Mouse (Mus musculus) lung, embryonic 14.5 days (tissue): ENCODE data around the gene Immp2l. TPM values are rescaled to one million over a fixed set of nuclear protein-coding genes. Genes with fewer than 3 reads are reported as not detected.

Source experiments
- ATAC-seq: fragments of 200-750 bp; cut with Nextera tagmentation; 2 replicates; pipeline ENCODE4 v1.8.0; 2017; ENCODE audit warnings: mild to moderate bottlenecking, moderate TSS enrichment, moderate library complexity; ENCODE audit not compliant: insufficient read depth
- DNase-seq: peaks from one replicate; pipeline ENCODE4 v3.0.0-alpha.2; 2015
- H3K27ac ChIP-seq: fragments of 300-500 bp; sonication (generic); 2 replicates; pipeline ENCODE4 v1.5.1; 2014; ENCODE audit warnings: low read depth, mild to moderate bottlenecking, moderate library complexity
- H3K27me3 ChIP-seq: fragments of 300-500 bp; sonication (generic); 2 replicates; pipeline ENCODE4 v1.6.1; 2014; ENCODE audit warnings: low read length, control low read depth; ENCODE audit not compliant: insufficient read depth
- H3K36me3 ChIP-seq: fragments of 300-500 bp; sonication (generic); 2 replicates; pipeline ENCODE4 v1.6.1; 2014; ENCODE audit warnings: control low read depth; ENCODE audit not compliant: insufficient read depth
- H3K4me1 ChIP-seq: fragments of 300-500 bp; sonication (generic); 2 replicates; pipeline ENCODE4 v1.6.1; 2014; ENCODE audit warnings: antibody characterized with exemption, control low read depth; ENCODE audit not compliant: insufficient read depth
- H3K4me2 ChIP-seq: fragments of 300-500 bp; sonication (generic); 2 replicates; pipeline ENCODE4 v1.6.1; 2014; ENCODE audit warnings: mild to moderate bottlenecking
- H3K4me3 ChIP-seq: fragments of 300-500 bp; sonication (generic); 2 replicates; pipeline ENCODE4 v1.5.1; 2014; ENCODE audit warnings: low read depth, low read length
- H3K9ac ChIP-seq: fragments of 300-500 bp; sonication (generic); 2 replicates; pipeline ENCODE4 v1.6.1; 2014
- H3K9me3 ChIP-seq: fragments of 300-500 bp; sonication (generic); 2 replicates; pipeline ENCODE4 v1.6.1; 2016; ENCODE audit warnings: low read depth, low read length, control low read depth
- CTCF ChIP-seq: IDR thresholded peaks from 2 replicates; pipeline ENCODE4 v1.5.1; 2016; ENCODE audit warnings: antibody characterized with exemption, low read depth
- WGBS: fragments of 180-500 bp; shearing (Covaris S2); extraction: QIAGEN DNeasy Blood & Tissue Kit; methylation state at CpG from one replicate; pipeline ENCODE4 v1.1.7; 2014; 5-methylcytosine and 5-hydroxymethylcytosine counted together
- polyA plus RNA-seq: library from polyadenylated mRNA; unstranded; fragments of >200 nt; fragmentation: Nextera tagmentation; extraction: Ambion mirVana; gene quantifications from 2 replicates; pipeline ENCODE4 v1.2.1, GENCODE M21; 2014

Gene Immp2l
- polyA plus RNA-seq, 1 experiment from 2014 or later: 12.5 TPM

DNA sequence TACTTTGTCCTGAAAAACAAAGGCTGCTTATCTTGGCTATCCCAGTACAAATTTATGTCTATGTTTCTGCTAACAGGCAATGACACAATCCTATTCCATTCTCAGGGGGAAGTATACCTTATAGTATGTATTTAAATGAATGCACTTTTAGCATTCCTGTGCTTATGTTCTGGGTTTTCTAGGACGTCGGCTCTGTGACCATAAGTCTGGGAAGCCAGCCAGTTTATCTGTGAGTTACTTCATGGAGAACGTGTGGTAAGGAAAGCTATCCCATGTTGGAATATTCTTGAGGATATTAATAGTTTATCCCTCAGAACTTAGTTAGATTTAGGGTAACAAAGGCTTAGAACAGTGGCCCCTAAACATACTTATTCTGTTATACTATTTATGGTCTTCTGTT, 251.5 kb downstream of the Immp2l start:
- Histone ChIP-seq H3K36me3 (no peaks in the 10 kb centered on the region), H3K27ac (no peak overlapping the region), H3K9me3 (no peaks in the 10 kb centered on the region), H3K4me3 (no peak overlapping the region), H3K4me1 (no peaks in the 10 kb centered on the region), H3K27me3 (no peaks in the 10 kb centered on the region), H3K9ac (no peak overlapping the region), H3K4me2 (no peak overlapping the region)
- ATAC-seq (no peak), DNase-seq (peak; percentile 76)
- no peak for TF ChIP-seq CTCF
- WGBS: 21% methylated on average over 3 of the region's 3 CpGs

DNA sequence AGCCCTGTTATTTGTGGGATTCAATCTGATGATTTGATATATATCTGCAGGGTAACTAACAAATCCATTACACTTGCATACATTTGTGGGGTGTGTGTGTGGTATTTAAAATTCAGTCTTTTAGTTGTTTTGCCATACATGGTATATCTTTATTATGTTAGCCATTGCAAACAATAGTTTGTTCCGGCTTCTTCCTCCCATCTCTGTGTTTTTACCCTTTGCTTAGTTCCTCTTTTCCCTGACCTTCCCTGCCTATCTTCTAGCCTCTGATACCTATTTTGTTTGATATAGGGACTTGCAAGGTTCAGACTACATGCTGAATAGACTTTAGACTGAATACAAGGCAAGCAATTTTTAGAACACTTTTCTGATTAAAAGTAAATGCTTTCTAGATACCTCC, 254.0 kb downstream of the Immp2l start:
- no peak for DNase-seq
- no peak overlapping the region for H3K4me2 ChIP-seq
- no peak overlapping the region for H3K4me3 ChIP-seq
- no peak for ATAC-seq
- H3K36me3 ChIP-seq: no peaks in the 10 kb centered on the region
- H3K4me1 ChIP-seq: no peaks in the 10 kb centered on the region
- 93% methylated on average over 1 of the region's 1 CpGs for WGBS
- no peaks in the 10 kb centered on the region for H3K27me3 ChIP-seq
- TF ChIP-seq CTCF: no peak
- no peaks in the 10 kb centered on the region for H3K9me3 ChIP-seq
- no peak overlapping the region for H3K9ac ChIP-seq
- H3K27ac ChIP-seq: no peak overlapping the region

GRCm38 (mm10) chr12:41289047-41289446, 265.2 kb downstream of the Immp2l start:
- no peak for TF ChIP-seq CTCF
- Histone ChIP-seq H3K4me3 (no peak overlapping the region), H3K9ac (no peak overlapping the region), H3K27me3 (no peaks in the 10 kb centered on the region), H3K9me3 (no peaks in the 10 kb centered on the region), H3K4me1 (no peaks in the 10 kb centered on the region), H3K27ac (no peak overlapping the region), H3K4me2 (no peak overlapping the region), H3K36me3 (no peaks in the 10 kb centered on the region)
- ATAC-seq (no peak), DNase-seq (no peak)
- WGBS: 91% methylated on average over 3 of the region's 3 CpGs

DNA sequence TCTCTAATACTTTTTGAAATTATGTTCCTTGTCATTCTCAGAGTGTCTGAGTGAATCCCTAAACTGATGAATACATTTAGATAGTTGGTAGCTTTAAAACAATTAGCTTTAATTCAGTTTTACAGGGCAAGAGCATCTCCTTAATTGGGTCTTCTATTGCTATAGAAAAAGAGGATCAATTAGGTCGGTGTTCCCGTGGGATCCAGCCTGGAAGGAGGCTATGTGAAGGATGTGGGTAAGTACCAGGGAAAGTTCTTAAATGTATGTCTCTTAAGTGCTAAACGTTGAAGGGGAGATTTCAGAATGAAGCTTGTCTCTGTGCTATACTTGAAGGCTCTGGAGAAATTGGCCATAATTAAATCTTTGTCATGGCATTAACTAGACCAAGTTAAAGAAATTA, 283.1 kb downstream of the Immp2l start:
- Histone ChIP-seq H3K4me1 (no peaks in the 10 kb centered on the region; the same call in 1 of the 2 replicates), H3K9ac (no peak overlapping the region), H3K36me3 (no peaks in the 10 kb centered on the region), H3K4me2 (no peak overlapping the region), H3K27me3 (no peaks in the 10 kb centered on the region), H3K27ac (no peak overlapping the region), H3K9me3 (no peaks in the 10 kb centered on the region), H3K4me3 (no peak overlapping the region)
- 79% methylated on average over 3 of the region's 3 CpGs for WGBS
- ATAC-seq (no peak), DNase-seq (peak; percentile 0)
- TF ChIP-seq CTCF: no peak

GRCm38 (mm10) chr12:41308726-41309680, 285.1 kb downstream of the Immp2l start:
- H3K9me3 ChIP-seq: no peaks in the 10 kb centered on the region
- TF ChIP-seq CTCF: no peak
- peak; percentile 65 for DNase-seq
- no peak overlapping the region for H3K9ac ChIP-seq
- H3K4me2 ChIP-seq: no peak overlapping the region
- 80% methylated on average over 6 of the region's 6 CpGs for WGBS
- no peak for ATAC-seq
- H3K27ac ChIP-seq: no peak overlapping the region
- no peaks in the 10 kb centered on the region for H3K36me3 ChIP-seq
- no peaks in the 10 kb centered on the region for H3K27me3 ChIP-seq
- no peak overlapping the region for H3K4me3 ChIP-seq
- H3K4me1 ChIP-seq: no peaks in the 10 kb centered on the region; the same call in 1 of the 2 replicates

- Histone ChIP-seq H3K9me3 (no peaks in the 10 kb centered on the region), H3K9ac (no peak overlapping the region), H3K27ac (no peak overlapping the region), H3K27me3 (no peaks in the 10 kb centered on the region), H3K4me1 (no peaks in the 10 kb centered on the region; the same call in 1 of the 2 replicates), H3K36me3 (no peaks in the 10 kb centered on the region), H3K4me2 (no peak overlapping the region), H3K4me3 (no peak overlapping the region)
- 77% methylated on average over 6 of the region's 6 CpGs for WGBS
- peak; percentile 1 for DNase-seq
- no peak for TF ChIP-seq CTCF
- no peak for ATAC-seq
Measured at GRCm38 (mm10) chr12:41313391-41313790, 289.5 kb downstream of the Immp2l start.

- H3K27me3 ChIP-seq: no peaks in the 10 kb centered on the region
- DNase-seq (peak; percentile 26), ATAC-seq (peak; percentile 65; the same call in 1 of the 2 replicates)
- H3K4me1 ChIP-seq: no peaks in the 10 kb centered on the region
- H3K9me3 ChIP-seq: no peaks in the 10 kb centered on the region
- TF ChIP-seq CTCF: no peak
- H3K9ac ChIP-seq: no peak overlapping the region
- WGBS: 30% methylated on average over 11 of the region's 11 CpGs
- H3K36me3 ChIP-seq: no peaks in the 10 kb centered on the region
- peak overlapping the region; percentile 29; the same call in 1 of the 2 replicates for H3K4me2 ChIP-seq
- H3K4me3 ChIP-seq: no peak overlapping the region
- H3K27ac ChIP-seq: no peak overlapping the region
Measured at GRCm38 (mm10) chr12:41314811-41315461, 291.0 kb downstream of the Immp2l start.
